Mouse (Mus musculus): ENCODE measurements around the gene Pcdh18.

The Pcdh18 gene

DNA sequence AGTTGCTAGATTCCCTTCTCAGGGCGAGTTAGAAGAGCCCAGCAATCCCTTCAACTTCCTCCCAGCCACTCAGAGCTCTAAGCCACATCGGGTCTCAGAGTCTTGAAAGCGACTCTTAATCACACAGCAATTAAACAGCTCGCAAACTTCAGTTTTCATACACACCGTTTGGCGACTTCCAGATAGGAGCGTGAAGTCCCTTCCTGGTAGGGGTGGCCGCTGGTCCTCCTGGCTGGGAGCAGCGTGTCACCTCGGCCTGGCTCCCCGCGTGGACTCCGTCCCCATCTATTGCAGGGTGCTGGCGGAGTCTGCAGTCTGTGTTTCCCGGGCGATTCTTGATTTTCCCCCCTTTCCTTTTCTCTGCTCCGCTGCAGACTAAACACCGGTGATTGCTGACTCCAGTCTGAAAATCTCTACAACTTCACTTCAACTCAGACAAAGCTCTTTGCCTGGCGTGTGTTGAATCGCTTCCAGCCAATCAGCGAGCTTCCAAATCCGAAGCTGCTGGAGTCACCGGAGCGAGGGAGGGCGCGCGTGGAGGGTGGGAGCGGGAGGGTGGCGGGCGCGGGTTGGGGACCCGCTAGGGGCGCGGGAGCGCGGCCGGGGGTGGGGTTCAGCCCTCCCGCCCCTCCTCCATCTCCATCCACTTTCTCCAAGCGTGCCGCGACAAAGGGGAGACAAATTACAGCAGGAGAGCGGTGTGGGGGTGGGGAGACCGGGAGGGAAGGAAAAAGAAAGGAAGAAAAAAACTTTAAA lies at the start of gene Pcdh18:
TSS of gene Pcdh18 (minus strand) at position 456 of the 756 bp plus-strand sequence.
- DNase-seq (ENCODE audit: low spot score in 2 of 2): peak; percentile 17 to 50

DNA sequence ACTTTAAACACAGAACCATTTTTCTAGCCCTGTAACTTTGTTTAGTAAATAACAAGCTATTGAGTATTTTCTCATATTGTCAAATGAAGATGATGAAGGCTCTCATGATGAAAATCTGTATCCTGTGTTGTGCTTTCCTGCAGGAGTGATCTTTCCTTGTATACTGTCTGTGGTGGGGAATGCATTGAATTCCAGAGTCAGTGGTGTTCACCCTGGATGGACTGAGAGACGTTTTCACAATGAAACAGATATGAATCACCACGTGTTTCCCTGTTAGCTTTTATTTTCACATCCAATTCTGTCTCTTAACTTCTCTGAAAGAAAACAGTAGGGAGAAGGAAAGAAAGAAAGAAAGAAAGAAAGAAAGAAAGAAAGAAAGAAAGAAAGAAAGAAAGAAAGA lies 49.7 kb upstream of the Pcdh18 start:
- no peak for DNase-seq (ENCODE audit: low spot score in 2 of 2)

DNA sequence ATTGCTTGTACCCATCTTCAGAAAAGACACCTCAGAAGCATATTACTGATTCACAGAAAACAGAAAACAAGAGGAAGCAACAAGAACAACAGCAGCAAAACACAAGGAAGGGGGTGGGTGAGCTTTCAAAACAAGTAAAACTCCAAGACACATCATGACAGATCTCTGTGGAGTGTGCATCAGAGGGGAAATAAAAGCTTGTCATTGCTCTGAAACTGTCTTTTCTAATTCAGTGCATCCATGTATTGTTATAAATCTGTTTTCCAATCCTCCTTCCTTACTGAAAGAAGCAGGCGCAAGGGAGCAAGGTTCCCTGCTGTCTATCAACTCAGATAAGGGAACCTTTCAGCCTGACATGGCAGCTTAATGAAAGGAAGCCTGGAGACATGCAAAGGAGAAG lies 48.4 kb upstream of the Pcdh18 start:
- DNase-seq (ENCODE audit: low spot score in 2 of 2): no peak

DNA sequence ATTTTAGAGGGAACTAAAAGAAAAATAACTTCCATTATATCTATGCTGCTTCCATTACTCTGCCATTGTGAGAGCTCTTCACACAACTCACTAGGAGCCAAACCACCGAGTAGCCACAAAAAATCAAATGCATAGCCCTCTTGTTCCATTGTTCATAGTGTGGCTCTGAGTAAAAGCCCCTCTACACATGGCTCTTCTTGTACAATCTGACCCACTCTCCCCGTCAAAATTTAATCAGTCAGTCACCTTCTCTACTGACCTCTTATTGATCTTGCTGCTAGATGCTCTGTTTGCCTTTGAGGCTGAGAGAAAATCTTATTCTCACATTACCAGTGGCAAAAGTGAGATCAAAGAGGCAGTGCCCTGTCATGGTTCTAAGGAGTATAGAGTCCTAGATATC lies 31.2 kb upstream of the Pcdh18 start:
- no peak for DNase-seq (ENCODE audit: low spot score in 2 of 2)

DNA sequence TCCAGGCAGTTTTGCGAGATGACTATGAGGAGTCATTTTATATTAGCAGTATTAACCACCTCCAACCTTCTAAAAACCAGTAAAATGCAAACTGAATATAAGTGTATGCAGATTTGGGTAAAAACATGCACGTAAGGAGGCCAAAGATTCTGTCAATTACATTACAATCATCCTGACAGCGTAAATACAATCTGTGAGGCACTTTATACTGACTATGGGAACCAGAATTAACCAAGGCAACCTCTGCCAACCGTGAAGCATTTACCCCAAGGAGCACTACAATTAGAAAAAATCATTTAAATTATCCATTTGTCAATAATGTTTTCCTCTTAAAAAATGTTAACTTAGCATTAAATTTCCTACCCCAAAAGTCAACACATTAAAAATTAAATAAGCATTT lies 30.6 kb upstream of the Pcdh18 start:
- no peak for DNase-seq (ENCODE audit: low spot score in 2 of 2)

DNA sequence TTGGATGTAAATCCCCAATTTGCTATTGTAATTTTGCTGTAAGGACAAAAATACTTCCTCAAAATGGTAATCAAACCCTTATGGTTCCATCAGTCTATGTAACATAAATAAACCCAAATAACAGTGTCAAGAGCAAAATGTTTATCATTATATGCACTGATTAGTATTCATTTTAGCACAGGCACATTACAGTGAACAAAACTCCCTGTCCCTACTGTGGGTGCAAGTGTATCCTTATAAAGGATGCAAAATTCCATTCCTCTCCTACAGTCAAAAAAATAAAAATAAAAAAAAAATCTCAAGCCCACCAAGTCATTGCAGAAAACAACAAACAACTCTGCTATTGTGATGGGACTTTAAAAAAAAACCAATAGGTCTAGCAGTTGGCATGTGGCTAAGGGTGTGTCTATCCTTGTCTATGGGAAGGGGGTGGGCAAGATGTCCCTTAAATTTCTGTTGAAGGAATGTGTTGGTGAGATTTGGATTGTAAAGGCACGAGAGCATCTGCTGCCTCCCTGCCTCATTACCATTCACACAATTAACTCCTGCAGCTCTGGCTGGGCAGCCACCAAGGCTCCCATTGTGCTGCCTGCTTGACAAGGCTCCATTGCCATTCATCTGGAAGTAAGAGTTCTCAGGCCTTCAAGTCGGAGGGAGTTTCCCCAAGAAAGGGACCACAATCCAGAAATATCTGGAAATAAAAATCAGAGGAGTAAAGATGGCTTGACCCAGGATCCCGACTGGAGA lies 12.0 kb upstream of the Pcdh18 start:
- no peak for DNase-seq (ENCODE audit: low spot score in 2 of 2)

DNA sequence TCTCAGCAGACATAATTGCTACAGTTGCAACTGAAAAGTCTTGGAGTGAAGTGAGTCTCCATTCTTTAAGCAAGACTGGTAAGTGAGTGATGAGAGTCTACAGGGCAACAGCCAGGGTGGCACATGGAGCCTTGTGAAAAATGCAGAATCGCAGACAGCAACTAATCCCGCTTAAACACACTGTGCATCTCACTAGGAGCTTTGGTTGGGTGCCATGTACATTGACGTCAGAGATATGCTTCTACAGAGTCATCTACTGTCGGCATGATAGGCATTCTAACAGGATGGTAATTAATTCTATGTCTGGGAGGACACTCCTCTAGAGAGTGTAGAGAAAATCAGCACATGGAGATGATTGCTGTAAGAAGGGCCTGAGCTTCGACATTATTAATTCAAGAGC lies 5.6 kb upstream of the Pcdh18 start:
- no peak for DNase-seq (ENCODE audit: low spot score in 2 of 2)

DNA sequence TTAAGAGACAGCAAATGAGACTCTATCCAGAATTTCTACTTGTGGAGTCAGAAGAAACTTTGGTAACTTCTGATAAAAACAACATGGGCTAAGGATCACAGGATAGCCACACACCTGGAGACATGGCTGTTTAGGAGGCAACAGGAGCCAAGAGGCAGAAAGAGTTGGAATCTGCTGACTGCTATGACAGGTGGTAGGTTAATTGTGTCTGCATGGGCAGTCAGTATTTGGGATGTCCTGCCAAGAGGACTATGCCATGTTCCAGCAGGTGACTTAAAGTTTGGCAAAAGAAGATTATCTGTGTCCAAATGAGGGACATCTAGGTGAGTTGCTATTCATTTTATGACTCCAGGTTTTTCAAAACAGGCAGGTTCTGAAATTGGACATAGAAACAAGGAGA lies 4.8 kb upstream of the Pcdh18 start:
- DNase-seq (ENCODE audit: low spot score in 2 of 2): no peak

DNA sequence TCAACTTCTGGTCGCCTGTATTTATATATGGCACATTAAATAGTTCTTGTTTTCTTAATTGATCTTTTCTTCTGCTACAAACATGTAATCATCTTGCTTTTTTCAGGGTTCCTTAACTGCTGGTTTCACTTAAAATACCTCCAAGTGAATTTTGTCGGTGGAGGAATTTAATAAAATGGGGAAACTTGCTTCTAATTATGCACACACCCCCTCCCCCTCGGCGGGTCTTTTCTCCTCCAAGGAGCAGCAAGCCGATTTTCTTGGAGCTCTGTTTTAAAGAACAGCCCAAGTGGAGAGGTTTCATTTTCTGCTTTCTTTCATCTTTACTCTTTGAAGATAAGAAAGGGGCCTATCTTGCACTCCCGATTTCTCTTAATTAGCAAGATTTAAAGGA lies 498 bp upstream of the Pcdh18 start:
- no peak for DNase-seq (ENCODE audit: low spot score in 2 of 2)

DNA sequence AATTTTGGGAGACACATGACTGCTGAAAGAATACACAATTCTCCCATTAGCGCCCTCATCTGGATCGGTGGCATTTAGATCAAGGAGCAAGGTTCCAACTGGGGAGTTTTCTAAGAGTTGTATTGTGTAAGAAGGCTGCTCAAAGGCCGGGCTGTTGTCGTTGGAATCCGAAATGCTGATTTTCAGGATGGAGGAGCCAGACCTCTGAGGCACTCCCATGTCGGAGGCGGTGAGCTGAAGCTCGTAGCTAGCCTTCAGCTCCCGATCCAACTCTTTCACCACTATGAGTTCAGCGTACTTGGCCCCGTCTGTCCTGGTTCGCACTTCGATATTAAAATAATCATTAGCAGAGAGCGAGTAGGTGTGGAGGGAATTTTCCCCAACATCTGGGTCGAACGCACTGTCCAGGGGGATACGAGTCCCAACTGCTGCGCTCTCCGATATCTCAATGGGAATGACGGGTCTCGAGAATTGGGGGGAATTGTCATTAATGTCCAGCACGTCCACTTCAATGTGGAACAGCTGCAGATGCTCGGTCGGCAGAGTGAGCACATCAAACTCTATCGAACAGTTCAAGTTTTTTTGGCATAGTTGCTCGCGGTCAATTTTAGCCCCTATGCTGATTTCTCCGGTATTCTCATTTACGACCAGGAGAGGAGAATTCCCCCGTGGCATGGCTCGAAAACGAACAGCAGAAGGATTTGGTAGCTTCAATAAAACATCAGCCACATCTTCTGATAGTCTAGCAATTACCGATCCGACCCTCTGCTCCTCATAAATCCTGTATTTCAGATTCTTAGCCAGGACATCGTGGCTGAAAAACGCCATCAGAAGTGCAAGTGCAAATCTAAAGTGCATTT lies 909 bp downstream of the Pcdh18 start:
- DNase-seq (ENCODE audit: low spot score in 2 of 2): no peak

DNA sequence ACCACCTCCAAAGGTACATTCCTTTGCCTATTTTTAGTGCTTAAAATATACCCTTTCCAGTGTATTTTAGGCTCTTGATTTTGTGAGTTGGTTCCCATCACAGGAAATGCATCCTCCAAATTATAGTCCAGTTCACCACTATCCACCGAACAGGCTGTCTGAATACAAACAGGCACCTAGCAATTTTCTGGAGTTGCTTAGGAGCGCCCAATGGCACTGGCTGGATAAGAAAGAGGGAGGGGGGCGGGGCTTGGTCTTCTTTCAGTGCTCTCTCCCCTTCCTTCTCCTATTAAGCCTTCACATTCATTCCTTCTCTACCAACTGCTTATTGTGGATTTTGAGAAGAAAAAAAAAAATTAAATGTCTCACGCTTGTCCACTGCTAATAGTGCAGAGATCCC lies 4.4 kb downstream of the Pcdh18 start:
- DNase-seq (ENCODE audit: low spot score in 2 of 2): no peak

DNA sequence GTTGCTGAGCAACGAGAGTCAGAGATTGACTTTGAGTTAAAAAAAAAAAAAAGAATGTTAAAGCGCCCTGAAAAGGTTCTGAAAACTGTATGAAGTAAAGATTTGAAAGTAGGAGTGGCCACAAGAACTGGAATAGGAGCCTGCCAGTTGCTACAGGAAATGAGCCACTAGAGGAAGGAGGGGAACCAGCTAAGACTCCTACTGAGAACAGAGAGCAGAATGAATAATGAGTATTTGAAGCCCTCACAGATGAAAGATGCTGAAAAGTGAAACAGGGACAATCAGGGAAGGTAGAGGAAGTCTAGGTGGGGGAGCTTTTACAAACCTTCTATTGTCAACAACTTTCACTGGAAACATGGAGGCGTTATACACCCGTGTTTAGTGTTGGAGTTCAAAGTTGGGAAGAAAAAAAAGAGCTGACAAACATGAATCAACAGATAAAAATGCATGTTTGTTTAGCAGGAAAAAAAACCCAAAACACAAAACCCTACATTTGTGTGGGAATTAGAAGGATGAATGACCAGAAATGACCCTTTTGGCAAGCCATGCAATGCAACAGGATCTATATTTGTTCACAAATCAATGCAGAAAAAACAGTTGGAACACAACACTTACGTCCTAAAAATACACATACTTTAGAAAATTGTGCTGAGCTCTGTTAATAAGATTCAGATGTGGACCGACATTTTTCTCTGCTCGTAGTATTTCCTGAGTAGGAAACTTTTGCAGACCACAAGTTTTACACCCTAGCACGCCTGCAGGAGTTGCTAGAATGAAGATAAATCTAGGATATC lies 7.4 kb downstream of the Pcdh18 start:
- no peak for DNase-seq (ENCODE audit: low spot score in 2 of 2)

DNA sequence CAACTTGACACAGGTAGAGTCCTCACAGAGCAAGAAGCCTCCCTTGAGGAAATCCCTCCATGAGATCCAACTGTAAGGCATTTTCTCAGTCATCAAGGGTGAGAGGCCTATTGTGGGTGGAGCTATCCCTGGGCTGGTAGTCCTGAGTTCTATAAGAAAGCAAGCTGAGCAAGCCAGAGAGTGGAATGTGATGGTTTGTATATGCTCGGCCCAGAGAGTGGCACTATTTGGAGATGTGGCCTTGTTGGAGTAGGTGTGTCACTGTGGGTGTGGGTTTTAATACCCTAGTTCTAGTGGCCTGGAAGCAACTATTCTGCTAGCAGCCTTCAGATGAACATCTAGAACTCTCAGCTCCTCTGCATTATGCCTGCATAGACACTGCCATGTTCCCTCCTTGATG lies 9.1 kb downstream of the Pcdh18 start:
- no peak for DNase-seq (ENCODE audit: low spot score in 2 of 2)

DNA sequence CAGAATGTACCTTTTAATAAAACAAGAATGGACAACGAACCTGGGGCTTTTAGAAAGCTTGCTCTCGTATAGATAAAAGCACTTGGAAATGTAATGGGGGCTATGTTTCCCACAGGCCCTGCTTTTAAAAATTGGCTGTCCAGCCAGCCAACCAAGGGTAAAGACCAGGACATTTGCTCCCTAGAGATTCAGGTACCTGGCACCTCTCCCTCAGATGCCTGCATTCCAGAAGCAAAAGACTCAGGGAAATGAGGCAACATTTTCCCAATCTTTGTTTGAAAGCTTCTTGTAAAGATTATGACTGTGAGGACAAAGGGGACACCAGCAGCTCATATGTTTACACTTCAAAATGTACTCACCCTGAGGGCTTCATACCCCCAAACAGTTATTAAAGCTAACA lies 18.1 kb downstream of the Pcdh18 start:
- DNase-seq (ENCODE audit: low spot score in 2 of 2): no peak

DNA sequence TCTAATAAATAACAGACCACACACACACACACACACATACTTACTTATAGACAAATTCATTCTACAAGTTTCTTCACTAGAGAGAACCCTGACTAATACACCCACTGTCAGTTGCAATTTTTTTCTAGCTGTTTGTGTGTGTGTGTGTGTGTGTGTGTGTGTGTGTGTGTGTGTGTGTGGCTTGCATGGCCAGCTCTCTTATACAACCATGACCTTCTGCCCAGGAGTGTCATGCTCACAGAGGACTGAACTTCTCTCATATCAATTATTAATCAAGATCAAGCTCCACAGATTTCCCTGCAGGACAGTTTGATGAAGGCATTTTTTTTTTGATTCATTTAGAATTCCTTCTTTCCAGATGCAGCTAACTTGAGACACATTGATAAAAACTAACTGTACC lies 18.6 kb downstream of the Pcdh18 start:
- DNase-seq (ENCODE audit: low spot score in 2 of 2): no peak

DNA sequence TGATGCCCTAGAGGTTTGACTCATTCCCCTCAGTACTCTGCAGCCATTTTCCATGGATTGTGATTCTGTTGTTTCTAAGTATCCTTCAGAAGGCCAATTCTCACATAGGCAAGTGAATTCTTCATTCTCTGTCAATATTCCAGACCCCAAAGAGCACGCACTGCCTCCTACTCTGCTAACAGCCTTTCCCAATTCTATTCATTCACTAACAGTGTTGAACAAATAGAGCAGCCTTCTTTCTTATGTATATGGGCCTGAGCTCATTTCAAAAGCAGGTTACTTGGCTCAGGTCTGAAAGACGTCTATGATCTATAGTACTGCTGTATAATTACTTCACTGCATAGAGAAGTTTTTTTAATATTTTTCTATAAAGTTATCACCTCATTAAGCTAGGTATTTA lies 50.6 kb downstream of the Pcdh18 start:
- no peak for DNase-seq (ENCODE audit: low spot score in 2 of 2)

DNA sequence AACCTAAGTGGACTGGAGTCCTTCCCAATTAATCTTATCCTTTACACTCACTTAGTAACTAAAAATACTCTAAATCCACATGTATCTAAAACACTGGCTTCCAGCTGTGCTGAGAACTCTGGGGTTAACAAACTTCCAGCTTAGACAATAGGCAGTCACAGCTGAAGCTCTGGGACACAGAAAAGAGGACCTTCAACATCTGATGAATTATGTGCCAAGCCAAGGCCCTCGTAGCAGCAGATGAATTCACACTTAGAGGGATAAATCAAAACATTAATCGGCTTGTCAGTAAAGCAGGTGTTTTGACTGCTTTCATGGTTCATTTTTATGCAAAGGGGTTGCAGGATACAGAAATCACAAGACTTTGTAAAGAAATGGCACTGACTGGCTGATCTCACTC lies 57.2 kb downstream of the Pcdh18 start:
- DNase-seq (ENCODE audit: low spot score in 2 of 2): no peak

All from frontal cortex, postnatal 25 days (tissue).